Mouse (Mus musculus) left cerebral cortex, postnatal 10 days (tissue): ENCODE measurements at regions not wholly inside any gene's neighbourhood (a gene's known extent, or its start where the extent isn't known, plus 50 kb on each side); places are given as distances from the start of the nearest gene placed in this dataset.
"Not testable (repeated sequence)": the region's sequence is repeated elsewhere in the genome, so short reads cannot be mapped to it uniquely, and the experiment has no call there.

Experiments
- DNase-seq, 2 experiments: peaks; one replicate each; pipeline ENCODE4 v3.0.0; 2021 to 2022; ENCODE audit warnings: low spot score in 2 of 2, mixed read lengths in 1 of 2; ENCODE audit errors: extremely low spot score in 1 of 2
- intact Hi-C: fragments of 180-260 bp; cut with DNase I; formaldehyde crosslinking; loops from one replicate; pipeline ENCODE4 v1.15.1; 2025

DNA sequence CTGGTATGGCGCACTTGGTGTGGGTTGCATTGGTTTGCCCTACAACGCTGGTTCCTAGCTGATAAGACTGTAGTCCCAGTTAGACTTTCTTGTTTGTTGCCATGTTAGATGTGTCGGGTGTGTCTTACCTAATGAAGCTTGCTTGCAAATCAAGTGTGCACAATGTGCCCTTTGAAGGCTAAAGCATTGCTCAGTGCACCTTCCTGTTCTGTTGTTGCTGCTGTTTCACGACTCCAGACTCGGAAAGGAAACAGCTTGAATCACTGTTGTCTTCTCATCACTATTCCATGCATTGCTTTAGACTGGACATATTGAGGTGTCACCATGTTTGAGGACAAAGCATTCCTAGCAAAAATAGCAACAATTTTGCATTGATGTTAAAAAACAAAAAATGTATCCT is 185.1 kb upstream of the Gm11146 start:
- DNase-seq, result no peak
- intact Hi-C loops, result loop anchor here (5.0 kb wide), 1 partner anchor 550 kb away; no protein-coding TSS in a partner anchor

DNA sequence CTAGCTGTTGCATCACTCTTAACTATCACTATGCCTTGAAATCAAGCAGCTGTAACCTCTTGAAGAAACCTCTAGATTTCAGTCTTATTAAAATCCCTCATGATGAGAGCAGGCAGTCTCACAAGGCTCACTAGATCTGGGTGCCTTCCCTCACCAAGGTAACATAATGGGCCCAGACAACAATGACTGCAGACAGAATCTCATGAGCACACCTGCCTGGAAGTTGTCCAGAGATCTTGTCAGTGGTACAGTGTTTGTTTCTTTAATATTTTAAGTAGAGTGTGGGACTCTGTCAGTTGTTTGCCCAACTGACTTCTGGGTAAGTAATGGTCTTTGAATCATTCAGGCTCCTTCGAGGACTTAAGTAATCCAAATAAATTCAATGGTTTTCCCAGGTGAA is 177.1 kb upstream of the Gm11146 start:
- intact Hi-C loops, result no loop called here
- no peak for DNase-seq

DNA sequence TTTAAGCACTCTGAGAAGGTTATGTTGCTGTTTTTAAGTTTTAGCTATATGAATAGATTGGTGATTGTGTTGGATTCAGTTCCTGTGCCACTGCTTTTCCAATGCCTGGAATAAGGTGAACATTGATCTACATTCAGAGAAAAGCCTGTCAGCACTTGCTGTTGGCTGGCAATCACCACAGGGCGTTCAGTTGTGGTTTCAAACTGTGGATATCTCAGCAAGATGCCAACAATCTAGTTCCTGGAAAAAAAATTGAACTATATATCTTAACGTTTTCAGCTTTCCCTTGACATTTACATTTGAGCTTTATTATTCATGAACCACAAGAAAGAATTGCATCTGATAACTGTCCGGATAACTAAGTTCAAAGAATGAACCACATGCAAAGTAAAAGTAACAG is 170.2 kb upstream of the Gm11146 start:
- DNase-seq, result no peak
- intact Hi-C loops, result no loop called here

DNA sequence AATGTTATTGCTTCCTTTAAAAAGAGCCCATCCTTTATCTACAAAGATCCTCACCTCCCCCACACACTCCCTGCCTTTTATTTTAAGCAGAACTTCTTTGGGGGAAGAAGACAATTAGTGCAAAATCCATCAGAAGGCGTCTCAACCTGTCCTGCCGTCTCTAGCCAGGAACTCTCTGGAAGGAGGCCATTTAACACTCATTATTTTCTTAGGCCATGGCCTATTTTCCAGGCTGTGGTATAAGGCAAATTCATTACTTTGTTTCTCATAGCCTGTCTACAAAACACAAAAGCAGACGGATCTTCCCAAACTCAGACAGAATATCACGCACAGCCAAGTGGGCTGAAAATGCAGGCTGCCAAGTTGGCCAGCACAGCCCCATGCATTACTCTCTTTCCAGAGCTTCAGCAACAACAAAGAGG is 159.0 kb upstream of the Gm11146 start:
- intact Hi-C loops, result no loop called here
- DNase-seq, result no peak

DNA sequence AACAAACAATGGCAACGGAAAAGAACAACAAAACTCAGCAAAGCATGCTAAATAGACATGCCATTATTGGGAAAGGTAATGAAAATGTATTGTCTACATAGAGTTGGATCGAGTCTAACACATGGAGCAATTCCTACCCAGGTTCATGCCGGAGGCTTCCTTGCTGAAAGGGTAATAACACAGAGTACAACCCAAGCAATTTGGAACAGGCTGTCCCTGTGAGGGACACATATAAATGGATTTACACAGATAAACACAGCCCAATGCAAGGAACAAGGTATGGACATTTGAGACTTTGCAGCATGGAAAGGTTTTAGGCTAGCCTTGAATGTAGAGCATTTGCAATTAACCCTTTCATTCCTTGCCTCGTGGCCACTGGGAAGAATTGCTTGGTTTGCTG is 158.6 kb upstream of the Gm11146 start:
- no peak for DNase-seq
- intact Hi-C loops, result no loop called here

DNA sequence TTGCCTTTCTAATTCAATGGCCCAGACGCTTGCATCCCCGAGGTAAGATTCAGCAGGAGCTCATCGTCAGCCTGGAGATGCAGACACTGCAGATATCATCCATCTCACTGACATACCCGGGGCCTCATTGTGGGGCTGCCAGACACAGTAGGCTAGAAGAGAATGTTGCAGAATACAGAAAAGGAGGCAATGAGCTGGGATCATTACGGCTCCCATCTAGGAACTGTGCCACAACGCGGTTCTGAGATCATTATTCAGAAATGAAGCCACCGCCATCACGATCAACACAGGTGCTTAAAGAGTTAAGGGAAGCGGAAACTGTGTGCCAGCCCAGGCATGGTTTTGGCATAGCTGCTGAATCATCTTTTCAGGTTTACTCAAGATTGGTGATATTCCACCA is 158.1 kb upstream of the Gm11146 start:
- intact Hi-C loops, result no loop called here
- peak; percentile 19 to 37 for DNase-seq

DNA sequence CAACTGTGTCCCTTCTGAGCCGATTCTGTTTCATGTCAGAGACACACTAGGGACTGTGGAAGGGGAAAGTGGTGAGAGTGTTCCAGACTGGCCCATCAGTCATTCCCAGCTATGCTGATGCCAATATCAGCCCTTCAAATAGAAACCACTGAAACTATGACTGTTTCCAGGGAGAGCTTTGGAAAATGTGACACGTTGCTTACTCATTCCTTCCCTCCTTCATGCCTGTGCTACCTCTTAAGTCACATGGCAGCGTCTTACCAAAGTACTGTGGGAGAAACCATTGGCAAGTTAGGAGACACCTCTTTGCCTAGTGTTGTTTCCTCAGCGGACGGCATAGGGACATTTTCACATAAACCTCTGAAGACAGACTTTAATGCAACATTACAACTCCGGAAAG is 153.0 kb upstream of the Gm11146 start:
- DNase-seq, result no peak
- intact Hi-C loops, result no loop called here

DNA sequence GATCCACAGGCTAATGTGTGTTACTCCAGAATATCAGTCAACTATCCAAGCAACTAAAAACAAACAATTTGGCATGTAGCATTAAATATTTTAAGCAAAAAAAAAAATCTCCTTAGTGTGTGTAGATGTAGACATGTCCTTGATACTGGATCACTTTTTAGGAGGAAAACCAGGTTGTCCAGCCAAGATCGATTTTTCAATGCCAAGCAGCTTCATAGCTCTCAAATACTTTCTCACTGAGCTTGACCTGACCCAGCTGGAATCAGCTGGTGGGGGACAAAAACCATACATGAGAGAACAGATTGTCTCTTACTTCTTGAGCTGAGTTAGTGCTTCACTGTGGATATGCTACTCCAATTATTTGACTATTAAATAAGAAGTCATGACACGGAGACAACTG is 147.6 kb upstream of the Gm11146 start:
- intact Hi-C loops, result no loop called here
- no peak for DNase-seq

DNA sequence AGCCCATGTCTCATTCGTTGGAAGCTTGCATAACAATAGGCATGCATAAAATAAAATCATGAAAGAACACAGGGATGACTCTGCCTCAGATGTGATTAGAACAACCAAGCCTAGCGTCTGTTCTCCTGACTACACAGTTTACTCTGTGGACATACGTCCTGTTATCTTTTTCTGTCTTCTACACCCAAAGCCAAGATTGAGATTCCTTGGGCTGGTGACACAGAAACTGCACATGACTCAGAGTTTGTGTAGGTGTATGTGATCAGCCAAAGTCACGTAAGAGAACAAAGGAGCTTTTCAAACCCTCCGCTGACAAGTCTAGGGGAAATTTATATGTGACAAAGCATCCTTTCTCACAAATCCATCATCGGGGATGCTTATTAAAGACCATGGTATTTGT is 141.9 kb upstream of the Gm11146 start:
- no peak for DNase-seq

DNA sequence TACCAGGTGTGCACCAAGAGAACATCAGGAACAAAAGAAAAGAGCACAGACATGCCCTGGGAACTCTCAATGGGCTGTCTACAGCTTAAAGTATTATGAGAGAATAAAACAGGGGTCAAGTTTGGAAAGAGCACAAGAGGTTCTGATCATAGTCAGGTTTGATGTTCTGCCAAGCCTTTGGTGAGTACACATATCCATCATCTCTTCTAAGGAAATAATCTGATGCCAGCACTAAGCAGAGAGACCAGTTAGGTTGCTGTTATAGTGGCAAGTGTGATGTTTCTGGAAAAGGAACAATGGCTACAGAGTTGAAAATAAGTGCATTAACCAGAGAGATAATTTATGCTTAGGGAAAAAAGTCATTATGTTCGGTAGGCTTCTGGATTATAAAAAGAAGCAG is 136.9 kb upstream of the Gm11146 start:
- no peak for DNase-seq
- intact Hi-C loops, result no loop called here

More for the DNA sequence above, 141.9 kb upstream of the Gm11146 start:
- intact Hi-C loops, result no loop called here

DNA sequence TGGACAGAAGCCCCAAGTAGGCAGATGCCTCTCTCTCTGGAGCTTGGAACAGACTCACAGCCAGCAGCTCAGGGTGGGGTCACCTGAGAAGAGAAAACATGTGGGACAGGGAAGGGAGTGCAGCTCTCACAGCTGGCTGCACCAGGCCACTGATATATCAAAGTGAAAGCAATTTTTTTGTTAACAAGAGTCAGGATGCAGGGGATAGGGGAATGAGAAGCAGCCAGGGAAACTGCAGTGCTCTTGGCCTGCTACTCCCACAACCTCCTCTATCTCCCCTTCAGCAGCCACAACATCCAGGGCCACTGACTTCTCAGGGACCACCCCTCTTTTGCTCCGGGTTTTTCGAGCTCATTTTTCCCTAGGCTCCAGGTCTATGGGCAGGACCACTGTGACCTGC is 117.5 kb upstream of the Gm11146 start:
- DNase-seq, result no peak
- intact Hi-C loops, result no loop called here

DNA sequence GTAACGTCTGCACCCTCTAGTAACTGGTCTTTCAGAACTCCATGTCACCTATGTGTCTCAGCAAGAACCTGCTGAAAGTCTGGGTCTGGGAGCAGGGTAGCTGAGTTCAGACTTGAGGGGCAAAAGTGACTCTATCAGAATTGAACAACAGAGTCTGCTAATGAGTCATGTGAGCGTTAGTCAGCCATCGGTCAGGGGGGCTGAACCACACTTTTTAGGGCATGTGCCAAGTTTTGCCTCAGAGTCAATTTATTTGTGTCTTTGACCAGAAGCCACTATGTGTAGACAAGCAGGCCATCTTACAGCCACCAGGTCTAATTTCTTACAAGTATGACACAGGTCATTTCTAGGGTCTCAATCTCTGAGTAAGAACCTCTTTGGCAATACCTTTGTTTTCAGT is 115.9 kb upstream of the Gm11146 start:
- DNase-seq, intact Hi-C loops: not testable (repeated sequence)

DNA sequence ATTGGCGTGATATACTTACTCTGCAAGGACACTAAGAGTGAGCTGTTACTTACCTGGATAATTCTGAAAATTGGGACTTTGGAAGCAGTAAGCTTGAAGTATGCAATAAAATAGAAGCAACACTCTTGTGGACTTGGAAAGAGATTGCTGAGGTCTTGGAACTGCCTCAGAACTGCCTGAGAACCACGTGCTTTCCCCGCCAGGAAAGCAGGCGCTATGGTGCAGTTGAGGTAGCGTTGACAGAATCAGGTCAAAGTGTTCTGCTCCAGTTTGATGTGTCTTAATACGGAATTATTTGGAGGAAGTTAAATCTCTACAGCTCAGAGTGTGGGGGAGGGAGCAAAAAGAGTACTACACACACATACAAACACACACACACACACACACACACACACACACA is 102.8 kb upstream of the Gm11146 start:
- DNase-seq, result peak in 1 of 2 experiments; percentile 36
- intact Hi-C loops, result no loop called here

DNA sequence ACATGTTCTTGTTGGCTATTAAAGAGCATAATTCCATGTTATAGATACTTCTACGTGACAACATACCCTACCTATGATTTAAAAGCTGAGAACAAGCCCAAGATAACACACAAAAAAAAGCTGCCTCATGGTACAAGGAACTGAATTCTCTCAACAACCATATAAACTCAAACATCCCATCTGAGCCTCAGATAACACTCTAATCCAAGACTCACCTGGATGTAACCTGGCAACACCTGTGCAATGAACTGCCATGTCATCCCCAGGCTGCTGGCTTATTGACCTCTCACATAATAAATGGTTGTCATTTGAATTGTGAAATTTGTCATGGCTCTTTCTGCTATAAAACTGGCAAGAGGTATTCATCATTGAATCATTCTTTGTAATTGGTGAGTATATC is 93.5 kb upstream of the Gm11146 start:
- DNase-seq, result no peak
- intact Hi-C loops, result no loop called here

DNA sequence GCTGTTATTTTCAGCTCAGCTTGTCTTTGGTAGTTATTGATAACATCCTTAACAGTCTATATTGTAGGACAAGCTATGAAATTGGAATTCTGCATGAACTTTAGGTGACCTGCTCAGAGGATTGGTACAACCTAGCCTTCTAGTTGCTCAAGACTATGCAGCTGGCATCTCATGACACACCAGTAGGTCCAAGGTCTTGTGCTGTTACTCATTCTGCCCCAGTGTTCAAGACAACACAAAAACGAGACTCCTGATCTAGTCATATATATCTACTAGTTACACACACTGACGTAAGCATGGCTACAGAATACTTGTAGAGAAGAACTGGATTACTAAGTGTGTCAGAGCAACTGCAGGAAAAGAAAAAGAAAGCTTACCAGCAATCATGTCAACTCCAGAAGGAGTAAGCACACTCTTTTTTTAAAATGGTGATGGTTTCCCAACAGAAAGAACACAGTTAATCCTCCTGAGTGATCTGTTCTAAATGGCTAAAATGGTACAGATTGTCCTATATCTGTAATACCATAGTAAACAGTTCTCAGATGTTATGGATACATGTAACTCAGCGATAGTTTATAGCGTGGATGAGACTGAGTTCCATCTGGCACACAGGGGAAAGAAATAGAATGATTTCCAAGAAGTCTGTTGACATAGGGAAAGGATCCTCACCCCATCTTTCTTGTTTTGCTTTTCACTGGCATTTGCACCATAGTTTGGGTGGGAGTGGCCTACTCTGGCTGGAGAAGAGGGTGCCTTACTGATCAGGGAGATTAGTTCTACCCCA is 85.4 kb upstream of the Gm11146 start:
- intact Hi-C loops, result no loop called here
- no peak for DNase-seq

DNA sequence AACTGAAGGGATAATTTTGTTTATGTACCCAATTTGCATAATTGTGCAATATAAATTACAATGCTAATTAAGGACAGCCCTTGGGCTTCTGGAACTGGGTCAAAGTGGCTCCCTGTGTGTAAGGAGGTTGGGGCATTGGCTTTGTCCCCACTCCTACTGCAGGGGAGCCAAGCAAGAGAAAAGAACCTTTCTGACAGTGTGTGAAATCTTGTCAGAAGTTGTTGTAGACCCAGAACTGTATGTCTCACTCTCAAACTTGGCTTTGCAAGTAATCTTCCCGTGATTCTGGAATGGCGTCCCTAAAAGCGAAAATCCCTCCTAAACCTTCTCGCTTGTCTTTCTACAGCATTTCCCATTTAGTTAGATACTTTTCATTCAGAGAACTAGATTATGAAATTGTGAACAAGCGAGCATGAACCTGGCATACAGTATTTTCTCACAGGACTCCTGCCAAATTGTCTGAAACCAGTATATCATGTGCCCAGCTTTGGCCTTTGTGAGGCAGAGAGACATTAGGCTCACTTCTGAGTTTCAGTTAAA is 83.8 kb upstream of the Gm11146 start:
- DNase-seq, result peak; percentile 28 to 43
- intact Hi-C loops, result no loop called here

DNA sequence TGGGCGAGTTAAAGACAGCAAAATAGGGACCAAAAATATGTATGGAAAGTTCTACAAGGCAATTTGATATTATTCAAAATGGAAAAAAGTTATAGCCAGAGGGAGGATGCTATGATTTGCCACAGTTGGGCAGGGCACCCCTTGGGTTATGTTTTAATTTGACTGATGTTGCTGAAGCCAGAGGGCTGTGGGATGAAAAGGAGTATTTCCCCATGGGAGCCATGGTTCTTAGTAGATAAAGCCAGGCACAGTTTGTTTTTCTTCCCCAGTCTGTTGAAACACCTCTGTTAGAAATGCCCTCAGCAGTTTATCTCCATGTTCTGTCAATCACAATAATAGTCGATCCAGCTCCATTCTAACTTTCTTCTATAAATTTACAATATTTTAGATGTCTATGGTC is 82.6 kb upstream of the Gm11146 start:
- intact Hi-C loops, result no loop called here
- no peak for DNase-seq

DNA sequence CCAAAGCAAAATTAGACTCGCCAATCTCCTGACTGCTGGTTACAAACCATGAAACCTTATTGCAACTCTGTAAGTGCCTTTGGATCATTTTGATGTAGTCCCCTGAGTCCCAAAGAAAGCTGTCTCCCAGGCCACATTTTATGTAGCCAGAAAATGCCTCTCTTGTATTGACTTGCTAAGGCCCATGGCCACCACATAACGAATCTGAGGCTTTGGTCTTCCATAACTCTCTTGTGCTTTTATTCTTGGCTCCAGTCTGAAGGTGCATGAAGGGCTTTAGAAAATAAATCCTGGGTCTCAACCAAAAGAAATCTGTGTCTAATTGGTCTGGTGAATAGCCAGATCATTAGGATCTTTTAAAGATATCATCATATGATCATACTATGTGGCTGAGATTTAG is 77.3 kb upstream of the Gm11146 start:
- intact Hi-C loops, result no loop called here
- DNase-seq, result no peak

DNA sequence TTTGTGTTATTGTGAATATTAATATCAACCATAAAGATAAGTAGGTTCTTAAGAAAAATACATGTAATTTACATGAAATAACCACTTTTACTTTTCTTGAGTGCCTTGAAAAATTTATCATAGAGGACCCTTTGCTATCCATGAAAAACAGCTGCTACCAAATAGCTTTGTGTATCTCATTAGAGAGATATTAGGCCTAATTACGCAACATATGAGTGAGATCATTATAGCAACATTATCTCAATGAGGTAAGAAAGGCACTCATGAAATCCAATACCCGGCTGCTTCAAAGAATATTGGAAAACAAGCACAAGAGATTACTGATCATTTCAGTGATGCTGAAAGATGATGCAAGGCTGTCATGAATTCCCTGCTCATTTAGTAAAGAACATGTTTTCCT is 74.9 kb upstream of the Gm11146 start:
- intact Hi-C loops, result no loop called here
- DNase-seq, result no peak

DNA sequence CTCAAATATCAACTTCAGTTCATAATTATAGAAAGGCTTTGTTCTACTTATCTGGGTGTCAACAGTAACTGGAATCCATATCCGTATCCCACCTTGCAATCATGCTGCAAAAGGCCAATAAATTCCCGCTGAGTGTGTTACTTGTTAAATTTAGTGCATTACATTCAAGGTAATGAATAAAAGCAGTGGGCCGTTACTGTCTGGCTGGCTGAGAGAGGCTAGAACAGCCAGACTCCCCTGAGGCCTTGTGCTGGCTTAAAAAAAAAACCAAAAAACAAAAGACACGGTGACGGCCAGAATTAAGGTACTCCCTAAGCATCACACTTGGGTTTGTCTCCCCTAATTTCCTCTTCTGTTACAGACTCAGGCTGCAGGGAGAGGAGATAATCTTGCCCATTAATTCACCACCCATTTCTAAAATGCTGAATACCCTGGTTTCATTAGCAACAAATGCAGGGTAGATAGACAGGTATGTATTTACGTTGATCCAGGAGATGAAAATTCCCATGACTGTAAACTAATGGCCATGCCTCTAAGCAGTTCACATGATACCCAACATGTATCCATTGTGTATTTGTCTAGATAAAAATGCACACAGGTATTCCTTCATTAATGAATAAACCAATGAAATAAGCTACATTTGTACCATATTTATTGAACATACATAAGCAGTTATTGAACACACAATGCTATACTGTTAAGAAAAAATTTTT is 74.1 kb upstream of the Gm11146 start:
- no peak for DNase-seq
- intact Hi-C loops, result no loop called here
